Mouse (Mus musculus) adrenal gland (tissue): ENCODE results near the gene Banp.

Source experiments
- intact Hi-C: fragments of 180-260 bp; cut with DNase I; formaldehyde crosslinking; loops from one replicate; pipeline ENCODE4 v1.15.1; 2025

Banp gene

GRCm38 (mm10) chr8:121977819-121978590 lies 28.5 kb downstream of the Banp start:
- intact Hi-C loops, result loop anchor here (1.0 to 5.0 kb wide), 3 partner anchors 159 to 355 kb away; no protein-coding TSS in a partner anchor

- intact Hi-C loops, result loop anchor here (1.0 to 5.0 kb wide), 2 partner anchors 159 to 355 kb away; no protein-coding TSS in a partner anchor
These were observed 29.1 kb downstream of the Banp start for GRCm38 (mm10) chr8:121978670-121979069.

- intact Hi-C loops, result no loop called here
These were observed 31.4 kb downstream of the Banp start for GRCm38 (mm10) chr8:121980792-121981519.

- intact Hi-C loops, result no loop called here
These were observed 32.0 kb downstream of the Banp start for GRCm38 (mm10) chr8:121981520-121981895.

- intact Hi-C loops, result no loop called here
These were observed 36.1 kb downstream of the Banp start for GRCm38 (mm10) chr8:121985673-121986072.

- intact Hi-C loops, result no loop called here
These were observed 38.3 kb downstream of the Banp start for GRCm38 (mm10) chr8:121987892-121988291.

- intact Hi-C loops, result no loop called here
These were observed 41.1 kb downstream of the Banp start for GRCm38 (mm10) chr8:121990506-121991255.

- intact Hi-C loops, result no loop called here
These were observed 42.1 kb downstream of the Banp start for GRCm38 (mm10) chr8:121991611-121992010.

GRCm38 (mm10) chr8:121992911-121993310 lies 43.4 kb downstream of the Banp start:
- intact Hi-C loops, result no loop called here

GRCm38 (mm10) chr8:121995112-121995511 lies 45.6 kb downstream of the Banp start:
- intact Hi-C loops, result no loop called here

- intact Hi-C loops, result no loop called here
These were observed 46.3 kb downstream of the Banp start for GRCm38 (mm10) chr8:121995895-121996294.

- intact Hi-C loops, result no loop called here
These were observed 49.1 kb downstream of the Banp start for GRCm38 (mm10) chr8:121998631-121999030.

- intact Hi-C loops, result no loop called here
These were observed 49.7 kb downstream of the Banp start for GRCm38 (mm10) chr8:121999211-121999610.

GRCm38 (mm10) chr8:122001339-122002115 lies 52.0 kb downstream of the Banp start:
- intact Hi-C loops, result no loop called here

- intact Hi-C loops, result no loop called here
These were observed 54.1 kb downstream of the Banp start for GRCm38 (mm10) chr8:122003646-122004045.

GRCm38 (mm10) chr8:122004131-122004530 lies 54.6 kb downstream of the Banp start:
- intact Hi-C loops, result no loop called here

GRCm38 (mm10) chr8:122005422-122006204 lies 56.1 kb downstream of the Banp start:
- intact Hi-C loops, result no loop called here

GRCm38 (mm10) chr8:122006688-122007484 lies 57.3 kb downstream of the Banp start:
- intact Hi-C loops, result no loop called here

- intact Hi-C loops, result no loop called here
These were observed 58.8 kb downstream of the Banp start for GRCm38 (mm10) chr8:122008395-122008794.
